Mouse (Mus musculus) myocyte (in vitro differentiated cells): ENCODE data around the gene Tbca.

Experiments
- MAX ChIP-seq: IDR thresholded peaks from one replicate; pipeline ENCODE4 v1.6.1; 2011; ENCODE audit warnings: low read depth, mild to moderate bottlenecking, control low read depth
- MYOG ChIP-seq, 3 experiments: IDR thresholded peaks; one replicate each; pipeline ENCODE4 v1.6.1; 2011; ENCODE audit warnings: control low read depth in 2 of 3, low read depth in 2 of 3, mild to moderate bottlenecking in 2 of 3; ENCODE audit not compliant: insufficient read length in 2 of 3, control insufficient read depth in 1 of 3, insufficient read depth in 1 of 3
- POLR2A ChIP-seq: IDR thresholded peaks from one replicate; pipeline ENCODE4 v1.6.1; 2011; ENCODE audit warnings: low read depth, mild to moderate bottlenecking, control low read depth, moderate library complexity; ENCODE audit not compliant: insufficient read length
- TCF12 ChIP-seq: IDR thresholded peaks from one replicate; pipeline ENCODE4 v1.6.1; 2011; ENCODE audit warnings: mild to moderate bottlenecking, control low read depth; ENCODE audit not compliant: poor library complexity, insufficient read depth, severe bottlenecking

GRCm38 (mm10) chr13:94866906-94867305 lies 78.2 kb downstream of the Tbca start:
- no peak for TF ChIP-seq MYOG (IDR thresholded peaks at IDR 0.05; ENCODE audit: control insufficient read depth in 1 of 3, insufficient read depth in 1 of 3, insufficient read length in 2 of 3, low read depth in 2 of 3)
- TF ChIP-seq POLR2A: no peak
- TF ChIP-seq MAX: no peak
- TF ChIP-seq TCF12: no peak
